Mouse (Mus musculus) thymus, adult 18-20 months (tissue): Measurements from ENCODE around the gene Ank3.

Experiments used
- DNase-seq, 2 experiments: peaks; one replicate each; pipeline ENCODE4 v3.0.0; 2022; ENCODE audit warnings: mixed read lengths in 2 of 2

Ank3 gene

GRCm38 (mm10) chr10:69937291-69937921, 538.8 kb downstream of the Ank3 start:
- no peak for DNase-seq

DNA sequence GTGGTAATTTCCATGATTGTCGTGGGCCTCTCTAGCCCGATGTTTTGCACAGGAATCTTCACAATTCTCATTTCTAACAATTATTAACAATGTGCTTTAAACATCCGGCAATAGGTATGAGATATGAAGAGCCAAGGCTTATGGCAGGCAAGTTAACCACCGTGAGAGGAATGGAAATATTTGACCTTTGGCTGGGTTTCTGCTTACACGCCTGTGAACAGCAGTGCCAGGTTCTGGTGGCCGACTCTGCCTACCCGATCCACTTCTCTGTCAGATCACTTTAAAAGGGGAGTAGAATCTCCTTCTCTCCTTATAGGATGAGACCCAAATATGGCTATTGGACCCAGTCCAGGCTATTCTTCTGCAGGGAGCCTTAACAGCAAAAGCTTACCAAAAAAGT, 540.6 kb downstream of the Ank3 start:
- DNase-seq, result no peak

- no peak for DNase-seq
Observed at GRCm38 (mm10) chr10:69939966-69940365, 541.4 kb downstream of the Ank3 start.

- DNase-seq, result no peak
Observed at GRCm38 (mm10) chr10:69941001-69941400, 542.4 kb downstream of the Ank3 start.

DNA sequence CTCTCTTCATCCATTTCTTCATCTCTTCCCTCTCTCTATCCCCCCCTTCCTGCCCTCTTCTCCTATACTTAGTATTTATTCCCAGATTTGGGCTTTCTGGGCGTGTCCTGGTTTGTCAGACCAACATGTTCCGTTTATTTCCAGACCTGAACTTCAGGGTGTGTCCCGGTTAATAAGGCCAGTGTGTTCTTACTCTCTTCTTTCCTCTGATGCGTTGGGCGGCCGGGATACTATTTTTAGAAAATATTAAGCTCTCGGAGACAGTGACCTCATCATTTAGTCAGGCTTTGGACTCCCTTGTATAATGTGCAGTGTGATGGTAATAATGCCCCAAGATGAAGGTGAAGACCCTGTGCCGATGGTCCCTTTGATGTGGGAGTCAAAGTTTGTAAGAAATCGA, 546.3 kb downstream of the Ank3 start:
- no peak for DNase-seq

DNA sequence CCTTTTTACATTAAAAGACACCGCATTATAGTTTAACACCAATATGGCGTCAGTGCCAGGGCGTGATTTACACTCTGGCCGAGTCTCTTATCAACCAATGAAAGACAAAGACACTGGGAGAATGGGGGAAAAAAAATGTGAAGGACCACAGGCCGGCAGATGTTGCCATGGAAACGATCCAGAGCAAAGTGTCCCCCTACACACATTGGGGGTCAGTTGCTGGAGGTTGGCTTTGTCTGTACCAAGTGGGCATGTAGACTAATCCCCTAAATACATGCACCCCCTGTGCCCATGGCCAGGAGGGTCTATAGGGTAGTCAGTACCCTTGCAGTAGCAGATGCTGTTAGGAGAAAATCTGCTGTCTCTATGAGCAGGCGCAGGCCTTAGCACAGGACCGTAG, 547.3 kb downstream of the Ank3 start:
- DNase-seq, result no peak

DNA sequence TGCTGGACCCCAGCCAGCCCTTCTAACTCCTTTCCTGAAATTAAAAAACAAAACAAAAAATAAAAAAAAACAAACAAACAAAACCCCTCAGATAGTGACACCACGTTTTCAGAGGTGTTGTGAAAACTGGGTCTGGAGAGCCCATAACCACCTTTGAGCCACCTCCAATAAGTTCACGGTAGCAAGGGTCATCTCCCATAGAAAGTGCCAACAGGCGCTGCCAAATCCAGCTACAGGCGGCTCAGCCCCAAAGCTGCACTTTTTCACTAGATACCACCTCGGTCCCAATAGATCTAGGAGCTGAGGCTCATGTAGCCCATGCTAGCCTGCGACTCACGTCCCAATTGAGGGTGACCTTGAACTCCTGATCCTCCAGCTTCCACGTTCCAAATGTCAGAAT, 547.7 kb downstream of the Ank3 start:
- no peak for DNase-seq

DNA sequence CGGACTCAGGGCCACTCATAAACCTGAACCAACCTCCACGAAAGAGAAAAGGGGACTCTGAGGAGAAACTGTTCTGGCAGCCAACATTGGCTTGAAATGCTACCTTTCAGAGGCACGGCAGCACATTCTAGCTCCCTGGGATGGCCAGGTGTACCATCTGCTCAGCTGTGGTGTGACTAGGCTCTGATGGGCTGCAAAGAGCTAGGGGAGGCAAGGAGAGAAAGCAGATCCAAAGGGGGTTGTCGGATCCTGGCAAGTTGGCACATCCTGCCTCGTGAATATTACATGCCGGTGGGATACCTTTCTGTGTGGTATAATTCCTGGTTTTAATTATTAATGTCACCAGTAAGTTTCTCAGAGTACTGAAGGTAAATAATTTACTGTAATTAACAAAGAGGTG, 548.5 kb downstream of the Ank3 start:
- no peak for DNase-seq

DNA sequence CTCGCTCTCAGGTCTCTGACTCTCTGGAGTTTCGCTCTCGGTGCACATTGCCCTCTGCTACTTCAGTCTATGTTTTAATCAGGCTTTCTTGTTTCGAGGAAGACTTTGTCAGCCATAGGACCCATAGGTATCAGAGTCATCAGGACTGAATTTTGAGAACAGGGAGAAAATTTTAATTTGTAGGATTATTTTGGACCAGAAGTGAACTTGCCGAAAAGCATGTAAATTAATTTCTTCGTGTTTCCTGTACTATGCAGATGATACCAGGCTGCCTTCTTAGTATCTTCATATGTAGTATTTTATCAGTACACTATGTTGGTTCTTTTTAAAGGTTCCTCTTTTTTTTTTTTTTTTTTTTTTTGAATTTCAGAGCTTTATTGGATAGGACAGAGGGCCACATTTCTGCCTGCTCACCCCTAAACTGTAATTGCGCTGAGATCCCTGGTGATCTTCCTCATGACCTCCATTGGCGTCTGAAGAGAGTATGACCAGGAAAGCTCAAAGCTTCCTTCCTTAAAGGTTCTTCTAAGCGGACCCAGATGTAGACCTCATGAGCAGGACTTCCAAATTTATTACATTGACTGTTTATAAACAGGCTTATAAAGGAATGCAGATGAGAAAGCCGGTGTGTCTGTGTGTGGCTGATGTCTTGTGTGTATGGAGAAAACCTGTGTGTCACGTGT, 551.8 kb downstream of the Ank3 start:
- no peak for DNase-seq

- DNase-seq, result no peak
Observed at GRCm38 (mm10) chr10:69950919-69951236, 552.3 kb downstream of the Ank3 start.

- no peak for DNase-seq
Observed at GRCm38 (mm10) chr10:69951426-69951825, 552.9 kb downstream of the Ank3 start.

DNA sequence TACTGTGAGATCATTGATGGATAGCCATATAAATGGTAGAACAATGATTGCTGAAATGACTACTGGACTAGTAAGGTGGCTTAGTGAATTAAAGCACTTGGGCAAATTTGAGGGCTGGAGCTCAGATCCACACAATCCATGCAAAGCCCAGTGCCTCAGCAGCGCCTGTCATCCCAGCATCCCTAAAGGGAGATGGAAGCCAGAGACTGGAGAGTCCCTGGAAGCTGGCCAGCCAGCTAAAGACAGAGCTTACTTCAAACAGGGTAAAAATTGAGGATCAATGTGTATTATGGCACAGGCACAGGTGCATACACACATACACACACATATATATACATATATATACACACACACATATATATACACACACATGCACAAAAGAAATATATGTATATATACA, 553.7 kb downstream of the Ank3 start:
- no peak for DNase-seq

GRCm38 (mm10) chr10:69954657-69955267, 556.2 kb downstream of the Ank3 start:
- DNase-seq, result no peak

DNA sequence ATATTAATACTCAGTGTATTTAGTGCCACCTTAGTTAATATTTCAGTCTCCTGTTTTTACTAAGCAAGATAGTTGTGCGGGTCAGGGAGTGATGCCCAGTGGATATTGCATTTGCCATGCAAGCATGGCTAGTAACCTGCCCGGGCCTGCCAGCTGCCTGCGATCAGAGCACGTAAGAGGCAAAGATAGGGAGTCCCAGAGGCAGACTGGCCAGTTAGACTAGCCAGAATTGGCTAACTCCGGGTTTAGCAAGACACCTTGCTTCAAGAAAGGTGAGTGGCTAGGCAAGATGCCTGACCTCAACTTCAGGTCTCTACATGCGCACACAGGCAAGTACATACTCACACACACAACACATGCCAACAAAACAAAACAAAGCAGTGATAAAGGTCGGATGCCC, 563.7 kb downstream of the Ank3 start:
- DNase-seq, result no peak

- no peak for DNase-seq
Observed at GRCm38 (mm10) chr10:69962976-69963375, 564.4 kb downstream of the Ank3 start.

GRCm38 (mm10) chr10:69964611-69965010, 566.0 kb downstream of the Ank3 start:
- DNase-seq, result no peak

GRCm38 (mm10) chr10:69965085-69965484, 566.5 kb downstream of the Ank3 start:
- no peak for DNase-seq

- DNase-seq, result no peak
Observed at GRCm38 (mm10) chr10:69967994-69968393, 569.4 kb downstream of the Ank3 start.

DNA sequence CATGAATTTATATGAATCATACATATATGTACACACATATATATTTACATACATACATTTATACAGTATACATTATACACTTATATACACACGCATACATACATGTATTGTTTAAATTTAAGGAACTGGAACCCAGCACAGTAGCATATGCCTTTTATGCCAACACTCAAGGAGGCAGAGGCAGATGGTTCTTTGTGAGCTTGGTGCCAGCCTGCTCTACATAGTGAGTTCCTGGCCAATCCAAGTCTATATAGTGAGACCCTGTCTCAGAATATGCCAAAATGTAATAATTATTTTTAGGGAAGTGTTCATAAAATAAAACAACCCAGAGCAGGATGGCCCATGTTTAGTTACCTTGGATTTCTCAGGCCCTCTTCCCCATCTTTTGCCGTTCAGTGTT, 581.1 kb downstream of the Ank3 start:
- DNase-seq, result no peak

DNA sequence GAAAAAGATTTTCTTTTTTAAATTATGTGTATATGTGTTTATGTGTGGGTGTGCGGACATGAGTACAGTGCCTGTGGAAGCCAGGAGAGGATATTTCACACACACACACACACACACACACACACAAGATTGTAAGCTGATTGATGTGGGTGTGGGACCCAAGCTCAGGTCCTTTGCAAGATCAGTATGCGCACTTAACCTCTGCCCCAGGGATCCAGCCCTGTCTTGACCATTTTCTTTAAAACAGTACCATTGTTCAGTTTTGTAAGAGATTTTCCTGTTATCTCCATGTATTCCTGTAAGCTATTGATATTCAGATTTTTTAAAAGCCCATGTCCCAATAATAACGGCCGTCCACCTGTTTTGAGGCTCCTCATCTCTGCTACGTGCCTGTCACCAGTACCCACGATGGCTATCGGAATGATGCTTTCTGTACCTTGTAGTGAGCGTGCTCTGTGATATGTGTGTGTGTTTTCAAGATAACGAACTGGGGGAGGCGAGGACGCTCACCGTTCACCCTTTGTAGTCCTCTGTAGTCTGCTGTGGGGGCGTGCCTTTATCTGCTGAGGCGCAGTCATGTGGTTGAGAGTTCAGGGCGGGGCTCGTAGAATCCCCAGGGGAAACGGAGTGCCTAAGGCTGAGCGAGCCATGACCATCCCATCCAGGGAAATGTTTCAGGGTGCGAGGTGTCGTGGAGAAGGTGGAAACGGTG, 583.0 kb downstream of the Ank3 start:
- DNase-seq, result no peak

- DNase-seq, result no peak
Observed at GRCm38 (mm10) chr10:69982701-69983100, 584.1 kb downstream of the Ank3 start.

- DNase-seq, result no peak
Observed at GRCm38 (mm10) chr10:69987496-69987895, 588.9 kb downstream of the Ank3 start.

GRCm38 (mm10) chr10:69997082-69997481, 598.5 kb downstream of the Ank3 start:
- DNase-seq, result no peak

- DNase-seq, result no peak
Observed at GRCm38 (mm10) chr10:70004058-70004457, 605.5 kb downstream of the Ank3 start.
